Mouse (Mus musculus): ENCODE data around the gene Fryl. TPM values are rescaled to one million over a fixed set of nuclear protein-coding genes. Genes with fewer than 3 reads are reported as not detected.

Fryl gene
- polyA plus RNA-seq, 1 experiment from 2014 or later = 46.2 TPM

DNA sequence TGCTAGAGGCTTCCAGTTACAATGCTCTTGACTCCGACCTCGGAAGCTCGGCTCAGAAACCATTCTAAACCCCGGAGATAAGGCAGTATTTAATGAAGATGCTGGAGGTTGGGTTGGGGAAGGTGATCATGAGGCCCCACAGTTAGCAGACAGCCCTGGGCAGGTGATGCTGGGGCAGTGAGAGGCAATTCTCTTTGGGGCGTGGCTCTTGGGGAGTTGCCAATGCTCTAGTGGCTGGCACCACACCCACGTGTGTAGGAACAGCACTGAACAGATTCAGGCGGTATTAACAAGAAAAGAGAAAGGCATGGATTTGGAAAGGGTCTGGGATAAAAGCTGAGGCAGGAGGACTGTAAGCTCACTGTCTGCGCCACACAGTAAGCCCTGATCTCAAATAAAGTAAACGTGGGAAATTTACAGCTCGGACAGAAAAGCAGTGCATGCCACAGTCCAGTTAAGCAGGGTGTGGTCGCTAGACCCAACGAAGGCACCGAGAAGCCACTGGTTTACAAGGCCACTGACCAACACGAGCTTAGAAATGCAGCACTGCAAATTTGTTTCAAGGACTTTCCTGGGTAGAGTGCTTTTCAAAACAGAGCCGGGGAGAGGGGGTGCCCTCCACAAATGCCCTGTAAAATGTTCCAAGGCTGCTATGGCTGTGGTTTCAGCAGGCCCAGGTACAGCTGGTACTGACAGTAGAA is 100.0 kb downstream of the Fryl start:
- Histone ChIP-seq H3K9ac (no peak overlapping the region), H3K4me1 (replicated peaks) (peaks cover 22% of the 10 kb centered on the region), H3K9me3 (replicated peaks) (no peaks in the 10 kb centered on the region), H3K4me2 (no peak overlapping the region), H3K4me3 (replicated peaks) (no peak overlapping the region), H3K27me3 (no peaks in the 10 kb centered on the region), H3K36me3 (replicated peaks) (no peaks in the 10 kb centered on the region), H3K27ac (replicated peaks) (no peak overlapping the region)
- WGBS (ENCODE audit: insufficient replicate concordance) = 70% methylated on average over 15 of the region's 15 CpGs
- peak; percentile 8; the same call in 1 of the 2 replicates for ATAC-seq (ENCODE audit: insufficient read depth)

DNA sequence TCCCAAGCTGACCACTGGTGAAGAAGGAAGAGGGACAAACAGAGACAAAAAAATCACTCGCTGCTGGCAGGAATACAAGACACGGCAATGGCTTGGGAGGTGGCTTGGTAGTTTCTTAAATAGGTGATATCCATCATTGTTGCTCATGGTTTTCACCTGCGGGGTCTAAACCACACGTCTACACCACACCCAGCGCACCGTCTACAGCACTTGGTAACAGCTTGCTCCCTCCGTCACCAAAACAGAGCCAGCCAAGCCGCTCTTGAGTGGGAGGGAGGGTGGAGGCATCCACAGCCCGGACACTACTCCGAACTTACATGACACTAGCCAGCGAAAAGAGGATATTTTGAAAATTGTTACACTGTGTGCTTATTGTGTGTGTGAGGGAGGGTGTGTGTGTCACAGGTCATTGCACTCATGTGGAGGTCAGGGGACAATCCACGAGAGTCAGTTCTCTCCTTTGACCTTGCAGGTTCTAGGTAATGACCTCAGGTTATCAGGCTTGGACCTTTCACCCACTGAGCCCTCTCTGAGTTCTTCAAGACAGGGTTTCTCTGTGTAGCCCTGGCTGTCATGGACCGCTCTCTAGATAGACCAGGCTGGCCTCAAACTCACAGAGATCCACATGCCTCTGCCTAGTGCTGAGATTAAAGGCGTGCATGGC is 102.5 kb downstream of the Fryl start:
- no peak for ATAC-seq (ENCODE audit: insufficient read depth)

DNA sequence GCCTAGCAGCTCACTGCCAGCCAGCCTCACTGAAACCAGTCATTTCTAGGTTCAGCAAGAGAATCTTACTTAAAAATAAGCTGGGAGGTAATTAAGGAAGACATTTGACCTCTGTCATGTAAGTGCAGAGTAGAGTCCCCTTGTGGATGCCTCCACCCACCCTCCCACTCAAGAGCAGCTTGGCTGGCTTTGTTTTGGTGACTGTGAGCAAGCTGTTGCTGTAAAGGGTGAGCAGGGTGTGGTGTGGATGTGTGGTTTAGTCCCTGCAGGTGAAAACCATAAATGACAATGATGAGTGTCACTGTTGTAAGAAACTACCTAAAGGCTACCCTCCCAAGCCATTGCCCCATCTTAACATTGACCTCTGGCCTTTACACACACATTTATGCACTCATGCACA is 104.2 kb downstream of the Fryl start:
- Histone ChIP-seq H3K27ac (replicated peaks) (no peak overlapping the region), H3K27me3 (no peaks in the 10 kb centered on the region), H3K4me3 (replicated peaks) (no peak overlapping the region), H3K9ac (no peak overlapping the region), H3K4me2 (no peak overlapping the region), H3K9me3 (replicated peaks) (no peaks in the 10 kb centered on the region), H3K36me3 (replicated peaks) (peaks cover 12% of the 10 kb centered on the region), H3K4me1 (replicated peaks) (peaks cover 12% of the 10 kb centered on the region)
- no peak for ATAC-seq (ENCODE audit: insufficient read depth)

More for the DNA sequence above, 102.5 kb downstream of the Fryl start:
- Histone ChIP-seq H3K36me3 (replicated peaks) (no peaks in the 10 kb centered on the region), H3K9ac (no peak overlapping the region), H3K9me3 (replicated peaks) (no peaks in the 10 kb centered on the region), H3K4me2 (no peak overlapping the region), H3K27me3 (no peaks in the 10 kb centered on the region), H3K4me1 (replicated peaks) (peaks cover 22% of the 10 kb centered on the region), H3K27ac (replicated peaks) (no peak overlapping the region), H3K4me3 (replicated peaks) (no peak overlapping the region)
- 88% methylated on average over 14 of the region's 14 CpGs for WGBS (ENCODE audit: insufficient replicate concordance)

DNA sequence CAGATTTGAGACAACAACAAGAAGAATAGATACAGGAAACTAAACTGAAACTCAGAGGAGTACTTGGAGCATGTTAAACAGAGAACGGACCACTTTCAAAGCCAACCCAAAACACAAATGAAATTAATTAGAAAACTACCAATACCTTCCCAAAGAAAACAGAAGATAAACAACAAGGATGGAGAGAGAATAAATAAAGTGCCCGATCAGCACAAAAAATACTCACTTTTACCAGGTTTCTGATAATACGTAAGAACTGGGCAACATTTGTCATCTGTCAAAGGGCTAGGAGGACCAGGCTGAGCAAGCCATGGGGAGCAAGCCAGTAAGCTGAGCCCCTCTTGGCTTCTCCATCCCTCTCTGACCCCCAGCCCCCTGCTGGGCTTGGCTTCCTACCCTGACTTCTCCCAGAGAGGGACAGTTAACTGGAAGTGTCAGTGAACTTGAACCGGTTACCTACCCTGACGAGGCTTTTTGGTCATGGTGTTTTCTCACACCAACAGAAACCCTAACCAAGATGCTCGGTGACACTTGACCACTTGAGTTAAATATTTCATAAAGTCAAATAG is 105.5 kb downstream of the Fryl start:
- no peaks in the 10 kb centered on the region; the same call in 1 of the 2 replicates for H3K4me1 ChIP-seq (replicated peaks)
- WGBS (ENCODE audit: insufficient replicate concordance) = 79% methylated on average over 6 of the region's 6 CpGs
- H3K4me3 ChIP-seq (replicated peaks) = no peak overlapping the region
- no peaks in the 10 kb centered on the region for H3K27me3 ChIP-seq
- no peaks in the 10 kb centered on the region for H3K9me3 ChIP-seq (replicated peaks)
- H3K36me3 ChIP-seq (replicated peaks) = peaks cover 23% of the 10 kb centered on the region
- H3K27ac ChIP-seq (replicated peaks) = no peak overlapping the region
- H3K4me2 ChIP-seq = no peak overlapping the region
- H3K9ac ChIP-seq = no peak overlapping the region
- ATAC-seq (ENCODE audit: insufficient read depth) = no peak

DNA sequence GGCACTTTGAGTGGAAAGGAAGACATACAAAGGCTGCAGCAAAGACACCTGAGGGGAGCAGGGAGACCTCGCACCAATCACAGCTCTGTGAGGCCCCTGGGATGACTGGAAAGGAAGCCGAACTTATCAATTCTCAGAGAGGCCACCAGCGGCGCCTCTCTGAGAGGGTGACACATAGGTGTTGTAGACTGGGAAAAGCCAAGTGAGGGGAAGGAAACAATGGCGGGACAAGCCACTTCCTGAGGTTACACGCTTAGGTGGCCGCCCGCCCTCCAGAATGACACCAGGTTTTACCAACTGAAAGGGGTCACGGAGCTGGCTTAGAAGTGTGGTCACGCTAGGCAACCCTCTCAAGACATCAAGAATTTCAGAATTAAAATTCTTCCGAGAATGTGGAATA is 111.4 kb downstream of the Fryl start:
- no peak overlapping the region for H3K27ac ChIP-seq (replicated peaks)
- no peak overlapping the region for H3K4me3 ChIP-seq (replicated peaks)
- H3K4me2 ChIP-seq = no peak overlapping the region
- H3K9ac ChIP-seq = no peak overlapping the region
- WGBS (ENCODE audit: insufficient replicate concordance) = 50% methylated on average over 11 of the region's 11 CpGs
- H3K9me3 ChIP-seq (replicated peaks) = no peaks in the 10 kb centered on the region
- peaks cover 26% of the 10 kb centered on the region for H3K4me1 ChIP-seq (replicated peaks)
- H3K36me3 ChIP-seq (replicated peaks) = peaks cover 75% of the 10 kb centered on the region
- no peak for ATAC-seq (ENCODE audit: insufficient read depth)
- no peaks in the 10 kb centered on the region for H3K27me3 ChIP-seq

- Histone ChIP-seq H3K27ac (replicated peaks) (no peak overlapping the region), H3K4me2 (no peak overlapping the region), H3K27me3 (no peaks in the 10 kb centered on the region), H3K9ac (no peak overlapping the region), H3K9me3 (replicated peaks) (no peaks in the 10 kb centered on the region), H3K4me1 (replicated peaks) (peaks cover 26% of the 10 kb centered on the region), H3K4me3 (replicated peaks) (no peak overlapping the region), H3K36me3 (replicated peaks) (peaks cover 87% of the 10 kb centered on the region)
- peak; percentile 71 for ATAC-seq (ENCODE audit: insufficient read depth)
- WGBS (ENCODE audit: insufficient replicate concordance) = 38% methylated on average over 2 of the region's 2 CpGs
Observed at GRCm38 (mm10) chr5:73141712-73142111, 114.7 kb downstream of the Fryl start.

- Histone ChIP-seq H3K4me3 (replicated peaks) (no peak overlapping the region), H3K27me3 (no peaks in the 10 kb centered on the region), H3K9me3 (replicated peaks) (no peaks in the 10 kb centered on the region), H3K4me2 (no peak overlapping the region), H3K4me1 (replicated peaks) (peaks cover 26% of the 10 kb centered on the region), H3K36me3 (replicated peaks) (peaks cover 83% of the 10 kb centered on the region), H3K27ac (replicated peaks) (no peak overlapping the region), H3K9ac (no peak overlapping the region)
- no peak for ATAC-seq (ENCODE audit: insufficient read depth)
- 93% methylated on average over 8 of the region's 8 CpGs for WGBS (ENCODE audit: insufficient replicate concordance)
Observed at GRCm38 (mm10) chr5:73141161-73141560, 115.3 kb downstream of the Fryl start.

GRCm38 (mm10) chr5:73137561-73137960 is 118.9 kb downstream of the Fryl start:
- H3K9me3 ChIP-seq (replicated peaks) = no peaks in the 10 kb centered on the region
- no peak overlapping the region for H3K4me2 ChIP-seq
- H3K27ac ChIP-seq (replicated peaks) = no peak overlapping the region
- H3K36me3 ChIP-seq (replicated peaks) = peaks cover 80% of the 10 kb centered on the region
- no peak overlapping the region for H3K9ac ChIP-seq
- WGBS (ENCODE audit: insufficient replicate concordance) = 86% methylated on average over 9 of the region's 9 CpGs
- peaks cover 27% of the 10 kb centered on the region for H3K4me1 ChIP-seq (replicated peaks)
- no peak for ATAC-seq (ENCODE audit: insufficient read depth)
- no peak overlapping the region for H3K4me3 ChIP-seq (replicated peaks)
- no peaks in the 10 kb centered on the region for H3K27me3 ChIP-seq

DNA sequence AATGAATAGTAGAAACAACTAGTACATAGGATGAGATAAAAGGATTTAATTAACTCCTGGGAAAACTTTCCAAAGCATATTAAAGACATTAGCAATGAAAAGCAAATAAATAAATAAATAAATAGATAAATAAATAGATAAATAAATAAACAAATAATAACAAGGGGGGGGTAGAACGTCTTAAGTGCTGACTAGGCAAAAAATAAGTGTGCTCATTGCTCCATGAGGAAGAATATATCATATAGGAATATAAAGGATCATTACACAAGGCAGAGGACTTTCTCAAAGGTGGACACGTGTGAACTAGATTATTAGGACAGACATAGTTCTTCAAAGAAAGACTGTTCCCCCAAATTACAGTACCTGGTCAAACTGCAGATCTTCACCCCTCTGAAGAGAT is 120.5 kb downstream of the Fryl start:
- peaks cover 79% of the 10 kb centered on the region for H3K36me3 ChIP-seq (replicated peaks)
- ATAC-seq (ENCODE audit: insufficient read depth) = no peak
- no peak overlapping the region for H3K27ac ChIP-seq (replicated peaks)
- no peaks in the 10 kb centered on the region for H3K27me3 ChIP-seq
- H3K4me1 ChIP-seq (replicated peaks) = peaks cover 25% of the 10 kb centered on the region
- no peaks in the 10 kb centered on the region for H3K9me3 ChIP-seq (replicated peaks)
- H3K4me3 ChIP-seq (replicated peaks) = no peak overlapping the region
- H3K4me2 ChIP-seq = no peak overlapping the region
- H3K9ac ChIP-seq = no peak overlapping the region
- 68% methylated on average over 2 of the region's 2 CpGs for WGBS (ENCODE audit: insufficient replicate concordance)

DNA sequence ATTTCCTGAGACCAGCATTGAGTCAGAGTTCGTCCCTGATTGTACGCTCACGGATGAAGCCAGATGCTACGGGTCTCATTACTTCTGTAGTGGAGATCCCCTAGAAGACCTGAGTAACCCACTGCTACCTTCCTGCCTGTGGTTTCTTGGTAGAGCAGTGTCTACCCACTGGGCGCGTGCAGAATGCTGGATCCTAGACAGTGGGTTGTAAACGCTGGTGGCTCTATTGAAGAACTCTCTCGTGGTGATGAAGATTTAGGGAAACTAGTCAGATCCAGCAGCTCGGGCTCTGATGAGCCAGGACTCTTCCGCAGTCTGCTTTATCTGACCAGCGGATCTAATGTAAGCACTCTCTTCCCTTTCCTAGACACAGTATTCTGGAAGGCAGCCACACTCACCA is 121.3 kb downstream of the Fryl start:
- Histone ChIP-seq H3K9me3 (replicated peaks) (no peaks in the 10 kb centered on the region), H3K27ac (replicated peaks) (no peak overlapping the region), H3K27me3 (no peaks in the 10 kb centered on the region), H3K4me2 (no peak overlapping the region), H3K36me3 (replicated peaks) (peaks cover 78% of the 10 kb centered on the region), H3K4me1 (replicated peaks) (peaks cover 32% of the 10 kb centered on the region), H3K9ac (no peak overlapping the region), H3K4me3 (replicated peaks) (no peak overlapping the region)
- no peak for ATAC-seq (ENCODE audit: insufficient read depth)
- WGBS (ENCODE audit: insufficient replicate concordance) = 85% methylated on average over 11 of the region's 11 CpGs

DNA sequence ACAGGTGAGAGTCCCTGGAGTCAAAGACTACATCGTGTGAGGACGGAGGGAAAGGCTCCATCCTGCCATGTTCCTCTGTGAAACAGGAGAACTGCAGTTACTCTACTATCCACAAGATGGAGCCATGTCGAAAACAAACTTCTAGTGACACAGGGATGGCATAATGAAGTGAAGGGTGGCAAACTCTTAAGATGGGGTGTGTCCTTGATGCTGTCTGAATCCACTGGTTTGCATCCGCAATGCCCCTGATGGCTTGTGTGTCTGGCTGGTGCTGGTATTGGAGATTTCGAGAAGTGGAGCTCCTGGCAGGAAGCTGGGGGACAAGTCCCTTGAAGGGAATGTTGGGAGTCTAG is 122.6 kb downstream of the Fryl start:
- H3K9ac ChIP-seq = 0 out of 2 replicates have a peak overlapping the region, but pooled peaks have one; percentile 14
- peaks cover 77% of the 10 kb centered on the region for H3K36me3 ChIP-seq (replicated peaks)
- WGBS (ENCODE audit: insufficient replicate concordance) = 35% methylated on average over 5 of the region's 5 CpGs
- peak; percentile 74 for ATAC-seq (ENCODE audit: insufficient read depth)
- peak overlapping the region; percentile 55 for H3K4me2 ChIP-seq
- no peaks in the 10 kb centered on the region for H3K9me3 ChIP-seq (replicated peaks)
- peak overlapping the region; percentile 34; the same call in 1 of the 2 replicates for H3K4me3 ChIP-seq (replicated peaks)
- peaks cover 40% of the 10 kb centered on the region for H3K4me1 ChIP-seq (replicated peaks)
- no peaks in the 10 kb centered on the region for H3K27me3 ChIP-seq
- peak overlapping the region; percentile 82 for H3K27ac ChIP-seq (replicated peaks)
